Mouse (Mus musculus) left cerebral cortex, adult 9 months (tissue): ENCODE measurements around the gene Fcer1g.
"Not testable (repeated sequence)": the region's sequence is repeated elsewhere in the genome, so short reads cannot be mapped to it uniquely, and the experiment has no call there.

Experiments
- DNase-seq, 2 experiments: peaks; one replicate each; pipeline ENCODE4 v3.0.0; 2022; ENCODE audit warnings: low spot score in 2 of 2

Gene Fcer1g

GRCm38 (mm10) chr1:171245353-171245752, 11.2 kb upstream of the Fcer1g start:
- DNase-seq = no peak

- not testable (repeated sequence) for DNase-seq
Observed at GRCm38 (mm10) chr1:171241952-171242351, 7.8 kb upstream of the Fcer1g start.

- DNase-seq = no peak
Observed at GRCm38 (mm10) chr1:171240911-171241310, 6.7 kb upstream of the Fcer1g start.

- no peak for DNase-seq
Observed at GRCm38 (mm10) chr1:171239992-171240744, 6.0 kb upstream of the Fcer1g start.

- no peak for DNase-seq
Observed at GRCm38 (mm10) chr1:171238463-171238862, 4.3 kb upstream of the Fcer1g start.

- DNase-seq = no peak
Observed at GRCm38 (mm10) chr1:171237438-171237837, 3.3 kb upstream of the Fcer1g start.

- DNase-seq = no peak
Observed at GRCm38 (mm10) chr1:171235791-171236190, 1.6 kb upstream of the Fcer1g start.

- DNase-seq = no peak
Observed at GRCm38 (mm10) chr1:171234538-171234937, 373 bp upstream of the Fcer1g start.

- no peak for DNase-seq
Observed at GRCm38 (mm10) chr1:171232800-171233730, 1.1 kb downstream of the Fcer1g start.

- no peak for DNase-seq
Observed at GRCm38 (mm10) chr1:171232348-171232747, 1.8 kb downstream of the Fcer1g start.

GRCm38 (mm10) chr1:171231844-171232243, 2.3 kb downstream of the Fcer1g start:
- no peak for DNase-seq

GRCm38 (mm10) chr1:171230215-171230614, 4.0 kb downstream of the Fcer1g start:
- no peak for DNase-seq

- no peak for DNase-seq
Observed at GRCm38 (mm10) chr1:171229750-171230149, 4.4 kb downstream of the Fcer1g start.

GRCm38 (mm10) chr1:171227879-171228278, 6.3 kb downstream of the Fcer1g start:
- no peak for DNase-seq

GRCm38 (mm10) chr1:171226780-171227179, 7.4 kb downstream of the Fcer1g start:
- DNase-seq = no peak

- DNase-seq = no peak
Observed at GRCm38 (mm10) chr1:171224857-171225256, 9.3 kb downstream of the Fcer1g start, which contains the start of gene Apoa2. Gene Apoa2 (plus strand): TSS chr1:171225054.

GRCm38 (mm10) chr1:171223796-171224195, 10.4 kb downstream of the Fcer1g start:
- no peak for DNase-seq

- no peak for DNase-seq
Observed at GRCm38 (mm10) chr1:171223168-171223567, 11.0 kb downstream of the Fcer1g start.

GRCm38 (mm10) chr1:171222238-171223155, 11.7 kb downstream of the Fcer1g start, which contains the start of gene Tomm40l:
Gene Tomm40l (minus strand): TSS chr1:171222514.
- peak; percentile 98 to 99 for DNase-seq

GRCm38 (mm10) chr1:171221281-171222193, 12.6 kb downstream of the Fcer1g start:
- DNase-seq = peak in 1 of 2 experiments; percentile 14
